Mouse (Mus musculus) c-Kit-positive CD71-positive TER-119-negative erythroid progenitor cells, embryonic 14.5 days (primary cell): ENCODE measurements around the gene Nuf2.

Source experiments
- DNase-seq: peaks from one replicate; pipeline ENCODE4 v3.0.0-alpha.2; 2013; ENCODE audit warnings: low read depth

Nuf2 gene

GRCm38 (mm10) chr1:169467791-169468190 lies 63.5 kb downstream of the Nuf2 start:
- no peak for DNase-seq

GRCm38 (mm10) chr1:169462386-169463115 lies 68.7 kb downstream of the Nuf2 start:
- DNase-seq, result no peak

- peak; percentile 14 for DNase-seq
Observed at GRCm38 (mm10) chr1:169459071-169459782, 72.0 kb downstream of the Nuf2 start.
